Mouse (Mus musculus): ENCODE data around the gene Zc3h10.
"Not testable (repeated sequence)": the region's sequence is repeated elsewhere in the genome, so short reads cannot be mapped to it uniquely, and the experiment has no call there.

The Zc3h10 gene

GRCm38 (mm10) chr10:128547361-128548032, at the start of gene Zc3h10:
TSS of gene Zc3h10 (minus strand) at chr10:128547774.
- DNase-seq, result peak; percentile 98

GRCm38 (mm10) chr10:128592797-128593196, 45.2 kb upstream of the Zc3h10 start:
- DNase-seq, result no peak

- no peak for DNase-seq
Observed at GRCm38 (mm10) chr10:128591436-128591835, 43.9 kb upstream of the Zc3h10 start.

- peak; percentile 77 for DNase-seq
Observed at GRCm38 (mm10) chr10:128590193-128590690, 42.7 kb upstream of the Zc3h10 start.

GRCm38 (mm10) chr10:128589464-128590192, 42.1 kb upstream of the Zc3h10 start, which contains the start of gene Erbb3:
TSS of gene Erbb3 (minus strand) at chr10:128589652.
- peak; percentile 85 for DNase-seq

GRCm38 (mm10) chr10:128588775-128589463, 41.3 kb upstream of the Zc3h10 start:
- peak; percentile 86 for DNase-seq

- DNase-seq, result peak; percentile 52
Observed at GRCm38 (mm10) chr10:128588136-128588535, 40.6 kb upstream of the Zc3h10 start.

GRCm38 (mm10) chr10:128587697-128588096, 40.1 kb upstream of the Zc3h10 start:
- peak; percentile 92 for DNase-seq

GRCm38 (mm10) chr10:128587120-128587519, 39.5 kb upstream of the Zc3h10 start:
- DNase-seq, result no peak

- no peak for DNase-seq
Observed at GRCm38 (mm10) chr10:128586546-128586945, 39.0 kb upstream of the Zc3h10 start.

- DNase-seq, result peak; percentile 83
Observed at GRCm38 (mm10) chr10:128584386-128584785, 36.8 kb upstream of the Zc3h10 start.

GRCm38 (mm10) chr10:128583644-128584043, 36.1 kb upstream of the Zc3h10 start:
- DNase-seq, result peak; percentile 95

GRCm38 (mm10) chr10:128579731-128580130, 32.2 kb upstream of the Zc3h10 start:
- no peak for DNase-seq

GRCm38 (mm10) chr10:128579298-128579697, 31.7 kb upstream of the Zc3h10 start:
- DNase-seq, result no peak

- no peak for DNase-seq
Observed at GRCm38 (mm10) chr10:128578330-128578729, 30.8 kb upstream of the Zc3h10 start.

- DNase-seq, result no peak
Observed at GRCm38 (mm10) chr10:128575063-128575462, 27.5 kb upstream of the Zc3h10 start.

GRCm38 (mm10) chr10:128565788-128566531, 18.4 kb upstream of the Zc3h10 start, which contains the start of gene Pa2g4:
TSS of gene Pa2g4 (minus strand) at chr10:128565987.
- DNase-seq, result peak; percentile 99

- DNase-seq, result no peak
Observed at GRCm38 (mm10) chr10:128565206-128565787, 17.7 kb upstream of the Zc3h10 start.

GRCm38 (mm10) chr10:128563544-128563943, 16.0 kb upstream of the Zc3h10 start:
- DNase-seq, result no peak

GRCm38 (mm10) chr10:128556963-128557362, 9.4 kb upstream of the Zc3h10 start:
- DNase-seq, result no peak

GRCm38 (mm10) chr10:128556286-128556685, 8.7 kb upstream of the Zc3h10 start:
- no peak for DNase-seq

GRCm38 (mm10) chr10:128555567-128555966, 8.0 kb upstream of the Zc3h10 start:
- not testable (repeated sequence) for DNase-seq

All from kidney, adult 9 months (tissue).